Mouse (Mus musculus) bone marrow macrophage, adult 2 months (primary cell): Measurements from ENCODE around the gene Ikzf1.

ENCODE experiments used
- CTCF ChIP-seq: IDR thresholded peaks from 2 replicates; pipeline ENCODE4 v1.5.1; 2012; ENCODE audit warnings: low read depth, mild to moderate bottlenecking, low read length, moderate library complexity
- POLR2A ChIP-seq: IDR thresholded peaks from 2 replicates; pipeline ENCODE4 v1.6.1; 2012; ENCODE audit warnings: mild to moderate bottlenecking, low read depth, low read length, borderline replicate concordance

DNA sequence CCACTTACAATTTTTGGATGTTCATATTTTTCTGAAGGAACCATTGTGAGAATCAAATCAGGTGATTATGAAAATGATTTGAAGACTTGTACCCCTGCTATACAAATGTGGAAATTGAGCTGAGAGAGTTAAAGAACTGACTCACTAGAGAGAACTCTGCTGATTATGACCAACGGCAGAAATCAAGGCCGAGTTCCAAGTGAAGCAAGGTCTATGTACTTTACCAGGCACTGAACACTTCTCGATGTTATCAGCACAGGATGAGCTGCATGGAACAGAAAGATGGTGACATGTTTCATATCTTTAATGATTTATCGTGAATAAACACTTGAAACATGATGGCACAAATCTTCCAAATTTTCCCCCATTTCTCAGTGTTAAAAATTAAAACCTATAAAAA lies 121.1 kb downstream of the Ikzf1 start:
- TF ChIP-seq CTCF (no peak), POLR2A (no peak)
